Mouse (Mus musculus): ENCODE results near the gene Stx7. TPM values are rescaled to one million over a fixed set of nuclear protein-coding genes. Genes with fewer than 3 reads are reported as not detected.

Stx7 gene
- total and polyA plus RNA-seq, 2 experiments from 2014 or later, result 169 to 351 TPM

GRCm38 (mm10) chr10:24200099-24200498 lies 51.0 kb downstream of the Stx7 start:
- H3K4me3 ChIP-seq (ENCODE audit: low read depth, low read length), result no peak overlapping the region
- no peak overlapping the region for H3K4me2 ChIP-seq (ENCODE audit: low read depth)
- H3K9me3 ChIP-seq (ENCODE audit: low read length), result no peaks in the 10 kb centered on the region
- H3K9ac ChIP-seq, result no peak overlapping the region
- no peaks in the 10 kb centered on the region for H3K27me3 ChIP-seq (ENCODE audit: insufficient read depth, low read length)
- 74% methylated on average over 3 of the region's 3 CpGs for WGBS
- no peak for TF ChIP-seq CTCF (IDR thresholded peaks at IDR 0.05; ENCODE audit: low read depth)
- H3K4me1 ChIP-seq (ENCODE audit: insufficient read depth), result no peaks in the 10 kb centered on the region
- ATAC-seq, result no peak
- DNase-seq, result no peak
- no peak overlapping the region for H3K27ac ChIP-seq (ENCODE audit: low read depth, low read length)
- H3K36me3 ChIP-seq (ENCODE audit: insufficient read depth), result no peaks in the 10 kb centered on the region

GRCm38 (mm10) chr10:24210075-24210474 lies 61.0 kb downstream of the Stx7 start:
- no peak for ATAC-seq
- H3K9ac ChIP-seq, result no peak overlapping the region
- 86% methylated on average over 6 of the region's 6 CpGs for WGBS
- no peak for TF ChIP-seq CTCF (IDR thresholded peaks at IDR 0.05; ENCODE audit: low read depth)
- no peaks in the 10 kb centered on the region for H3K4me1 ChIP-seq (ENCODE audit: insufficient read depth)
- H3K9me3 ChIP-seq (ENCODE audit: low read length), result no peaks in the 10 kb centered on the region
- H3K4me2 ChIP-seq (ENCODE audit: low read depth), result no peak overlapping the region
- no peaks in the 10 kb centered on the region for H3K36me3 ChIP-seq (ENCODE audit: insufficient read depth)
- H3K27me3 ChIP-seq (ENCODE audit: insufficient read depth, low read length), result no peaks in the 10 kb centered on the region
- no peak overlapping the region for H3K4me3 ChIP-seq (ENCODE audit: low read depth, low read length)
- H3K27ac ChIP-seq (ENCODE audit: low read depth, low read length), result no peak overlapping the region
- no peak for DNase-seq

- no peak for DNase-seq
- Histone ChIP-seq H3K4me1 (ENCODE audit: insufficient read depth) (no peaks in the 10 kb centered on the region), H3K4me3 (ENCODE audit: low read depth, low read length) (no peak overlapping the region), H3K27me3 (ENCODE audit: insufficient read depth, low read length) (no peaks in the 10 kb centered on the region), H3K36me3 (ENCODE audit: insufficient read depth) (no peaks in the 10 kb centered on the region), H3K9me3 (ENCODE audit: low read length) (no peaks in the 10 kb centered on the region), H3K9ac (no peak overlapping the region), H3K27ac (ENCODE audit: low read depth, low read length) (no peak overlapping the region), H3K4me2 (ENCODE audit: low read depth) (no peak overlapping the region)
- no peak for TF ChIP-seq CTCF (IDR thresholded peaks at IDR 0.05; ENCODE audit: low read depth)
- WGBS, result 72% methylated on average over 5 of the region's 5 CpGs
- no peak for ATAC-seq
Observed at GRCm38 (mm10) chr10:24213297-24213696, 64.2 kb downstream of the Stx7 start.

- no peak overlapping the region for H3K27ac ChIP-seq (ENCODE audit: low read depth, low read length)
- no peaks in the 10 kb centered on the region for H3K36me3 ChIP-seq (ENCODE audit: insufficient read depth)
- no peak for TF ChIP-seq CTCF (IDR thresholded peaks at IDR 0.05; ENCODE audit: low read depth)
- no peak overlapping the region for H3K9ac ChIP-seq
- H3K4me1 ChIP-seq (ENCODE audit: insufficient read depth), result no peaks in the 10 kb centered on the region
- no peak overlapping the region for H3K4me2 ChIP-seq (ENCODE audit: low read depth)
- WGBS, result 55% methylated on average over 6 of the region's 6 CpGs
- DNase-seq (no peak), ATAC-seq (no peak)
- H3K9me3 ChIP-seq (ENCODE audit: low read length), result no peaks in the 10 kb centered on the region
- 0 out of 2 replicates have a peak, but pooled peaks cover 5% of the 10 kb centered on the region for H3K27me3 ChIP-seq (ENCODE audit: insufficient read depth, low read length)
- no peak overlapping the region for H3K4me3 ChIP-seq (ENCODE audit: low read depth, low read length)
Observed at GRCm38 (mm10) chr10:24217558-24218268, 68.6 kb downstream of the Stx7 start.

GRCm38 (mm10) chr10:24220931-24221330 lies 71.8 kb downstream of the Stx7 start:
- no peak overlapping the region for H3K9ac ChIP-seq
- no peak overlapping the region for H3K27ac ChIP-seq (ENCODE audit: low read depth, low read length)
- no peaks in the 10 kb centered on the region for H3K36me3 ChIP-seq (ENCODE audit: insufficient read depth)
- no peak for TF ChIP-seq CTCF (IDR thresholded peaks at IDR 0.05; ENCODE audit: low read depth)
- WGBS, result 66% methylated on average over 5 of the region's 5 CpGs
- H3K4me3 ChIP-seq (ENCODE audit: low read depth, low read length), result no peak overlapping the region
- H3K27me3 ChIP-seq (ENCODE audit: insufficient read depth, low read length), result peaks cover 17% of the 10 kb centered on the region
- no peak overlapping the region for H3K4me2 ChIP-seq (ENCODE audit: low read depth)
- no peak for ATAC-seq
- H3K9me3 ChIP-seq (ENCODE audit: low read length), result no peaks in the 10 kb centered on the region
- no peak for DNase-seq
- no peaks in the 10 kb centered on the region for H3K4me1 ChIP-seq (ENCODE audit: insufficient read depth)

GRCm38 (mm10) chr10:24222911-24223310 lies 73.8 kb downstream of the Stx7 start:
- H3K4me3 ChIP-seq (ENCODE audit: low read depth, low read length), result peak overlapping the region; percentile 40
- H3K27me3 ChIP-seq (ENCODE audit: insufficient read depth, low read length), result peaks cover 17% of the 10 kb centered on the region
- H3K4me2 ChIP-seq (ENCODE audit: low read depth), result peak overlapping the region; percentile 83
- DNase-seq (no peak), ATAC-seq (no peak; the same call in 1 of the 2 replicates)
- H3K9me3 ChIP-seq (ENCODE audit: low read length), result no peaks in the 10 kb centered on the region
- no peaks in the 10 kb centered on the region for H3K4me1 ChIP-seq (ENCODE audit: insufficient read depth)
- no peaks in the 10 kb centered on the region for H3K36me3 ChIP-seq (ENCODE audit: insufficient read depth)
- no peak overlapping the region for H3K27ac ChIP-seq (ENCODE audit: low read depth, low read length)
- peak overlapping the region; percentile 29; the same call in 1 of the 2 replicates for H3K9ac ChIP-seq
- 13% methylated on average over 6 of the region's 6 CpGs for WGBS
- no peak for TF ChIP-seq CTCF (IDR thresholded peaks at IDR 0.05; ENCODE audit: low read depth)

GRCm38 (mm10) chr10:24223449-24224143 lies 74.5 kb downstream of the Stx7 start, which contains the start of gene Moxd1:
TSS of gene Moxd1 (plus strand) at chr10:24223517.
- ATAC-seq, result peak; percentile 70
- peak; percentile 19 for DNase-seq
- 0 out of 2 replicates have a peak, but pooled peaks have one; percentile 12 for TF ChIP-seq CTCF (IDR thresholded peaks at IDR 0.05; ENCODE audit: low read depth)
- Histone ChIP-seq H3K4me2 (ENCODE audit: low read depth) (peak within 1 kb of the TSS; percentile 83), H3K4me3 (ENCODE audit: low read depth, low read length) (peak within 1 kb of the TSS; percentile 40), H3K9me3 (ENCODE audit: low read length) (no peaks in the 10 kb centered on the region), H3K36me3 (ENCODE audit: insufficient read depth) (no peaks in the 10 kb centered on the region), H3K27me3 (ENCODE audit: insufficient read depth, low read length) (peaks cover 17% of the 10 kb centered on the region), H3K9ac (peak within 1 kb of the TSS; percentile 29; the same call in 1 of the 2 replicates), H3K27ac (ENCODE audit: low read depth, low read length) (no peak within 1 kb of the TSS), H3K4me1 (ENCODE audit: insufficient read depth) (no peaks in the 10 kb centered on the region)
- WGBS, result 3% methylated on average over 56 of the region's 56 CpGs
